Mouse (Mus musculus) lung, postnatal 0 days (tissue): Measurements from ENCODE around the gene Zfp385a.

Source experiments
- CTCF ChIP-seq: IDR thresholded peaks from 2 replicates; pipeline ENCODE4 v1.5.1; 2016; ENCODE audit warnings: antibody characterized with exemption, mild to moderate bottlenecking
- EP300 ChIP-seq: IDR thresholded peaks from 2 replicates; pipeline ENCODE4 v1.6.1; 2016; ENCODE audit warnings: antibody characterized with exemption, mild to moderate bottlenecking, control low read depth

GRCm38 (mm10) chr15:103359869-103360602 is 20.1 kb upstream of the Zfp385a start:
- no peak for TF ChIP-seq CTCF
- no peak for TF ChIP-seq EP300
